Mouse (Mus musculus) thymus, postnatal 0 days (tissue): Measurements from ENCODE around the gene Abca2. TPM values are rescaled to one million over a fixed set of nuclear protein-coding genes. Genes with fewer than 3 reads are reported as not detected.

Experiments
- DNase-seq: peaks from one replicate; pipeline ENCODE4 v3.0.0-alpha.2; 2015; ENCODE audit warnings: low spot score
- microRNA-seq: library from miRNA; unstranded; fragments of <30 nt; microRNA quantifications from one replicate; pipeline ENCODE4, GENCODE M21; 2016; ENCODE audit warnings: borderline number of aligned reads
- polyA plus RNA-seq: library from polyadenylated mRNA; unstranded; fragments of >200 nt; fragmentation: Nextera tagmentation; extraction: Ambion mirVana; gene quantifications from 2 replicates; pipeline ENCODE4 v1.2.1, GENCODE M21; 2015

Gene Abca2
- polyA plus RNA-seq, 1 experiment from 2014 or later = 3.3 TPM

- no peak for DNase-seq
Observed at GRCm38 (mm10) chr2:25493476-25493961, 65.0 kb downstream of the Abca2 start, which contains the start of gene Lcn12. Lcn12 (minus strand) TSS chr2:25493911.

GRCm38 (mm10) chr2:25496462-25496861 is 68.0 kb downstream of the Abca2 start:
- peak; percentile 48 for DNase-seq

Small RNA genes lying within 50 kb of the gene (microRNA-seq; reads per million reads assigned to microRNA genes)
- gene Mir3087 = not detected

Other genes with a start within 250 kb of the Abca2 start
- 9.5 TPM in 2 replicates for gene Nrarp, start 247.9 kb upstream of the Abca2 start, polyA plus RNA-seq
- gene Tor4a, start 231.8 kb upstream of the Abca2 start, polyA plus RNA-seq = 23.5 and 25.6 TPM in 2 replicates
- 73.3 and 78.1 TPM in 2 replicates for gene Nelfb, start 217.2 kb upstream of the Abca2 start, polyA plus RNA-seq
- gene Stpg3, start 214.1 kb upstream of the Abca2 start, polyA plus RNA-seq = 0.14 TPM in 1 of 2 replicates, not detected in the other
- gene Fam166a, start 210.0 kb upstream of the Abca2 start, polyA plus RNA-seq = 0.34 TPM in 1 of 2 replicates, not detected in the other
- 460 and 503 TPM in 2 replicates for gene Tubb4b, start 204.0 kb upstream of the Abca2 start, polyA plus RNA-seq
- gene Slc34a3, start 194.3 kb upstream of the Abca2 start, polyA plus RNA-seq = 0.05 TPM in 1 of 2 replicates, not detected in the other
- not detected in 2 replicates for gene Rnf224, start 191.9 kb upstream of the Abca2 start, polyA plus RNA-seq
- gene Rnf208, start 186.4 kb upstream of the Abca2 start, polyA plus RNA-seq = 0.80 and 1.2 TPM in 2 replicates
- gene Cysrt1, start 186.3 kb upstream of the Abca2 start, polyA plus RNA-seq = 0.19 and 0.33 TPM in 2 replicates
- 3.4 and 4.9 TPM in 2 replicates for gene AL732309.1, start 181.8 kb upstream of the Abca2 start, polyA plus RNA-seq
- gene Tmem203, start 173.3 kb upstream of the Abca2 start, polyA plus RNA-seq = 43.1 and 47.4 TPM in 2 replicates
- 10.2 and 12.6 TPM in 2 replicates for gene Tprn, start 166.1 kb upstream of the Abca2 start, polyA plus RNA-seq
- gene Ssna1, start 156.3 kb upstream of the Abca2 start, polyA plus RNA-seq = 322 and 323 TPM in 2 replicates
- gene Anapc2, start 156.2 kb upstream of the Abca2 start, polyA plus RNA-seq = 71.5 and 80.6 TPM in 2 replicates
- gene Tmem210, start 140.6 kb upstream of the Abca2 start, polyA plus RNA-seq = not detected in 2 replicates
- gene Lrrc26, start 138.8 kb upstream of the Abca2 start, polyA plus RNA-seq = 1.4 and 3.6 TPM in 2 replicates
- 0.12 and 0.21 TPM in 2 replicates for gene Grin1, start 109.5 kb upstream of the Abca2 start, polyA plus RNA-seq
- 37.1 and 40.7 TPM in 2 replicates for gene Man1b1, start 96.4 kb upstream of the Abca2 start, polyA plus RNA-seq
- 8.7 and 9.1 TPM in 2 replicates for gene Dpp7, start 72.3 kb upstream of the Abca2 start, polyA plus RNA-seq
- 21.3 and 24.6 TPM in 2 replicates for gene Uap1l1, start 63.0 kb upstream of the Abca2 start, polyA plus RNA-seq
- 22.8 and 25.4 TPM in 2 replicates for gene Sapcd2, start 56.4 kb upstream of the Abca2 start, polyA plus RNA-seq
- 7.6 and 9.0 TPM in 2 replicates for gene Entpd2, start 32.8 kb upstream of the Abca2 start, polyA plus RNA-seq
- gene Npdc1, start 29.4 kb upstream of the Abca2 start, polyA plus RNA-seq = 6.3 and 7.2 TPM in 2 replicates
- 1.4 and 1.8 TPM in 2 replicates for gene Fut7, start 5.4 kb upstream of the Abca2 start, polyA plus RNA-seq
- 3.6 and 4.7 TPM in 2 replicates for gene Clic3, start 28.1 kb downstream of the Abca2 start, polyA plus RNA-seq
- gene Paxx, start 32.4 kb downstream of the Abca2 start, polyA plus RNA-seq = 72.4 and 83.3 TPM in 2 replicates
- 6.3 TPM in 2 replicates for gene Ptgds, start 41.3 kb downstream of the Abca2 start, polyA plus RNA-seq
- not detected in 2 replicates for gene Lcn12, start 65.2 kb downstream of the Abca2 start, polyA plus RNA-seq
- 44.3 and 47.2 TPM in 2 replicates for gene Fbxw5, start 72.0 kb downstream of the Abca2 start, polyA plus RNA-seq
- 5.6 and 6.4 TPM in 2 replicates for gene C8g, start 73.0 kb downstream of the Abca2 start, polyA plus RNA-seq
- 58.1 and 59.1 TPM in 2 replicates for gene Traf2, start 118.2 kb downstream of the Abca2 start, polyA plus RNA-seq
- 466 and 515 TPM in 2 replicates for gene Edf1, start 129.1 kb downstream of the Abca2 start, polyA plus RNA-seq
- gene Mamdc4, start 146.1 kb downstream of the Abca2 start, polyA plus RNA-seq = 0.53 and 1.0 TPM in 2 replicates
- 184 and 191 TPM in 2 replicates for gene Phpt1, start 146.5 kb downstream of the Abca2 start, polyA plus RNA-seq
- 0.04 and 0.49 TPM in 2 replicates for gene Ajm1, start 153.1 kb downstream of the Abca2 start, polyA plus RNA-seq
- gene Rabl6, start 179.8 kb downstream of the Abca2 start, polyA plus RNA-seq = 30.3 and 39.7 TPM in 2 replicates
- gene Ccdc183, start 189.0 kb downstream of the Abca2 start, polyA plus RNA-seq = 0.04 and 0.05 TPM in 2 replicates
- 5.8 and 7.0 TPM in 2 replicates for gene Tmem141, start 193.3 kb downstream of the Abca2 start, polyA plus RNA-seq
- 9.1 and 9.2 TPM in 2 replicates for gene Fcna, start 199.3 kb downstream of the Abca2 start, polyA plus RNA-seq
- gene Lcn8, start 224.4 kb downstream of the Abca2 start, polyA plus RNA-seq = 0.38 and 0.76 TPM in 2 replicates
- gene Lcn5, start 229.2 kb downstream of the Abca2 start, polyA plus RNA-seq = not detected in 2 replicates
- gene Lcn6, start 248.1 kb downstream of the Abca2 start, polyA plus RNA-seq = 0.24 TPM in 1 of 2 replicates, not detected in the other